Mouse (Mus musculus): ENCODE data around the gene Cfap69. TPM values are rescaled to one million over a fixed set of nuclear protein-coding genes. Genes with fewer than 3 reads are reported as not detected.
A peak's percentile ranks its signal among the peaks of the same experiment; 100 is the strongest.

The Cfap69 gene
- 6.7 and 8.2 TPM in 2 replicates for polyA plus RNA-seq (2015; fragmentation: Nextera tagmentation; extraction: Ambion mirVana)

DNA sequence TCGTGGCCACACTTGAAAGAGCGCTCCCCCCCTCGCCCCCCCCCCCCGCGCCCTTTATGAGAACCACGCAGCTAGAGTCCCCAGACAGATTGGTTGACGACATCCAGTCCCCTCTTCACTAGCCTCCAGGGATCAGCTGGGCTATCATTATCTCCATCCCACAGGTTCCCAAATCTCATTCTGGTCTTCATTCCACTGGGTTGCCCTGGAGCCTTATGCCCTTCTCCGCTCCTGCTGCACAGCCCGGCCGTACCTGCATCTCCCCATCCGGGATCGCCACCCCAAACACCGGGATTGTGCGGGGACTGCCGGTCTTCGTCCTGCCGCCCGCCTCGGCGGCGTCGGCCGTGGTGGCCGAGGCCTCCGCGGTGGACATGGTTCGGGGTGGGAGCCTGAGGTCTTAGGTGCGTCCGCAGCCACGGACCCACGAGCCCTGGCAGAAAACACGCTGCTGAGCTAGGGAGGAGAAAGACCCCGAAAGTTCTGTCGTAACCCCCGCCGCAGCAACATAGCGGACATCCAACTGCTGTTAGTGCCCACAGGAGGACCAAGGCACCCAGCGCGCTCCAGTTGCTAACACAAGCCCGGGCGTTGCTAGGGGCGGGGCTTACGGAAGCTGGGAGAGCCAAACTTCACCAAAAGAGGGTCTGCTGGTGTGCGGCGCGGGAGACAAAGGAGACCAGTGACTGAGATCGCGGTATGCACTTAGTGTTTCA lies at the start of gene Cfap69:
TSS of gene Cfap69 (minus strand) at position 585 of the 716 bp plus-strand sequence.
- WGBS, result under 1% methylated on average over 46 of the region's 48 CpGs
- peak within 1 kb of the TSS; percentile 52 for H3K27ac ChIP-seq (replicated peaks)
- H3K36me3 ChIP-seq, result no peaks in the 10 kb centered on the region
- no peaks in the 10 kb centered on the region for H3K9me3 ChIP-seq
- no peaks in the 10 kb centered on the region for H3K27me3 ChIP-seq
- peak within 1 kb of the TSS; percentile 73 for H3K4me3 ChIP-seq
- H3K4me2 ChIP-seq (replicated peaks), result peak within 1 kb of the TSS; percentile 92
- ATAC-seq (replicated peaks), result peak; percentile 99
- H3K4me1 ChIP-seq, result peaks cover 18% of the 10 kb centered on the region
- peak within 1 kb of the TSS; percentile 73 for H3K9ac ChIP-seq (replicated peaks)

DNA sequence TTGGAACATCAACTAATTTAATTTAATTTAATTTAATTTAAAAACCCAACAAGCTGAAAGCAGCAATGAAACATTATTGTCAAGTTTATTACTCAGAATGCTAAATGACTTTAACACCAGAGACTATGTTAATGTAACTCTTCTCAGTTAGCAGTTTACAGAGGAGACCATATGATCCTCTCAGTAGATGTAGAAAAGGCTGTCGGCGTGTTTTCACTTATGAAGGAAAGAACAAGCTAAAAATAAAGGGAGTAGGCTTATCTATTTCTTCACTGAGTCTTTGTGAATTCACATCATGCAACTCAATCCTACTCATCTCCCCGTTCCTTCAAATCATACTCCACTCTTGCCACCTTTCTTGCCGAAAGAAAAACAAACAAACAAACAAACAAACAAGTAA lies 47.0 kb upstream of the Cfap69 start:
- Histone ChIP-seq H3K4me1 (no peaks in the 10 kb centered on the region), H3K4me2 (replicated peaks) (no peak overlapping the region)
- ATAC-seq (replicated peaks), result no peak

DNA sequence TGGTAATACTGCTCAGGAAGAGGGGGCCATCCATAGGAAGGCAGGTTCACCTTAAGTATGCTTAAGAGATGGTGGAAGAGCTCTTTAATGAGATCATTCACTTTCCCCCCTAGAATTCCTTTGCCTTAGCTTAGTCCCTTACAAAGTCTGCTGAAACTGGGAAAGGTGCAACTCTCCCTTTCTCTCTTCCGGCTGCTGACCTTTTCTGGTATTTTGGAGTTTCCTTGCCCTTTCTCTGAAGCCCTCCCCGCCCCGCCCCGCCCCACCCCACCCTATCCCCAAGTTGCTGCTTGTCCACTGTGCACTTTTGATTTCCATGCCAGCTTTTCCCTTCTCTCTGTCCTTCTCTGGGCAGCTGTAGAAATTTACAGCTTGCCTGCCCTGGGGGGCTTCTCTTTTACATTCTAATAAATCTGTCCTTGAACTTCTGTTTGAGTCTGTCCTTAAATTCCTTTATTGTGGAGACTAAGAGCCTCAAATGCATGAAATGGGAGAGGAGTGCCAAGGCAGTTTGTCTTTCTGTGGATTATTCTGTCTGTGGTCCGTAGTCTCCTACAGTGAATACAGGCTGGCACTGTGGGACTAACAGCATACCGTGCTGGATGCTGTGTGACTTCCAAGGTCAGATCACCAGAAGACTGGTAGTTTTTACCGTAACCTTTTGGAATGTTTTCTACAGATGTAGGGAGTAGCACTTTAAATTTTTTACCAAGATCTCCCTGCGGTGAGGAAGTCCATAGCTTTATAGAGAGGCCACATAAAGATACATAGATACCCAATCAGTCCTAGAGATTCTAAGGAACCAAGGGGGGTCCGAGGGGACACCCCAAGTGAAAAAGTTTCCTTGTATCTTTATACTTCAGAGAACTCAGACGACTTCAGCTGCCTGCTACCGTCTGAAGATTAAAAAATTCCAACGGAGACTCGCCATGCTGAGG lies 43.6 kb upstream of the Cfap69 start:
- Histone ChIP-seq H3K9ac (replicated peaks) (no peak overlapping the region), H3K4me2 (replicated peaks) (no peak overlapping the region), H3K4me3 (no peak overlapping the region), H3K9me3 (no peaks in the 10 kb centered on the region), H3K36me3 (no peaks in the 10 kb centered on the region), H3K4me1 (no peaks in the 10 kb centered on the region), H3K27ac (replicated peaks) (no peak overlapping the region), H3K27me3 (no peaks in the 10 kb centered on the region)
- ATAC-seq (replicated peaks), result no peak
- 70% methylated on average over 13 of the region's 13 CpGs for WGBS

More for the DNA sequence above, 47.0 kb upstream of the Cfap69 start:
- H3K27ac ChIP-seq (replicated peaks), result no peak overlapping the region
- H3K36me3 ChIP-seq, result no peaks in the 10 kb centered on the region
- H3K27me3 ChIP-seq, result no peaks in the 10 kb centered on the region
- H3K9ac ChIP-seq (replicated peaks), result no peak overlapping the region
- H3K9me3 ChIP-seq, result no peaks in the 10 kb centered on the region
- WGBS, result 88% methylated on average over 4 of the region's 4 CpGs
- H3K4me3 ChIP-seq, result no peak overlapping the region

DNA sequence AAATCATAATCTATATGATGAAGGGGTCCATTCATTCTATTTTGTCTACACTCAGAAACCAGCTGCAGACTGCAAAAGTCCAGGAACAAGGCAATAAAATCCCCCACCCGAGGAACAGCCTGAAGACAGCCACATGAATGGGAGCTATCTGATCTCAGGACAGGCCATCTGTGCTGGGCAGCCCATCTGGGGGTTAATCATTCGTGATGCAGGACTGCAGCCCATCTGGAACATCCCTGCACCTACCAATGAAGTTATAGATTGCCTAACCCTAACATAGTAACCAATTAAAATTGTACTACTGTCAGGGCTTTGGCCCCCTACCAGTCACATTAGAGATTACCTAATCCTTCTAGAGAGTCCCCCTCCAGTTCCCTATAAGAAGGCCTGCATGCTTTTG lies 41.0 kb upstream of the Cfap69 start:
- H3K4me2 ChIP-seq (replicated peaks), result no peak overlapping the region
- H3K9ac ChIP-seq (replicated peaks), result no peak overlapping the region
- no peaks in the 10 kb centered on the region for H3K9me3 ChIP-seq
- H3K36me3 ChIP-seq, result no peaks in the 10 kb centered on the region
- ATAC-seq (replicated peaks), result no peak
- 52% methylated on average over 2 of the region's 2 CpGs for WGBS
- H3K4me1 ChIP-seq, result no peaks in the 10 kb centered on the region
- no peak overlapping the region for H3K4me3 ChIP-seq
- no peak overlapping the region for H3K27ac ChIP-seq (replicated peaks)
- H3K27me3 ChIP-seq, result no peaks in the 10 kb centered on the region

DNA sequence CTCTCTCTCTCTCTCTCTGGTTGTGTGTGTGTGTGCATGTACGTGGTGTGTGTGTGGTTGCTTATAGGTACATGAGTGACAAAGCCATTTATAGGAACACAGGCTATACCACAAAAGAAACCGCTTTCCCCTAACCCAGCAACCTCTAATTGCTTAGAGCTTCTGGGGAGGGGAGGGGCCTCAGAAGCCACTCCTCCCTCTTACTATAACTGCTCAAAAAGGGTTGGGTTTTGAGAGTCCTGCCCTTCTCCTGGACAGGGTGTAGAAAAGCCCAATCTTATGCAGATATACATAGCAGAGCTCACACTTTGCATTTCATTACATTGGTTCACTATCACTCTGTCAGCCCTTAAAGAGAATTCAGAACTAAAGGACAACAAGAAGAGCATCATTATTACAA lies 36.3 kb upstream of the Cfap69 start:
- no peak overlapping the region for H3K4me3 ChIP-seq
- no peak overlapping the region for H3K9ac ChIP-seq (replicated peaks)
- no peaks in the 10 kb centered on the region for H3K36me3 ChIP-seq
- ATAC-seq (replicated peaks), result no peak
- H3K27ac ChIP-seq (replicated peaks), result no peak overlapping the region
- no peaks in the 10 kb centered on the region for H3K27me3 ChIP-seq
- no peaks in the 10 kb centered on the region for H3K4me1 ChIP-seq
- WGBS, result 83% methylated on average over 2 of the region's 2 CpGs
- no peaks in the 10 kb centered on the region for H3K9me3 ChIP-seq
- H3K4me2 ChIP-seq (replicated peaks), result no peak overlapping the region

DNA sequence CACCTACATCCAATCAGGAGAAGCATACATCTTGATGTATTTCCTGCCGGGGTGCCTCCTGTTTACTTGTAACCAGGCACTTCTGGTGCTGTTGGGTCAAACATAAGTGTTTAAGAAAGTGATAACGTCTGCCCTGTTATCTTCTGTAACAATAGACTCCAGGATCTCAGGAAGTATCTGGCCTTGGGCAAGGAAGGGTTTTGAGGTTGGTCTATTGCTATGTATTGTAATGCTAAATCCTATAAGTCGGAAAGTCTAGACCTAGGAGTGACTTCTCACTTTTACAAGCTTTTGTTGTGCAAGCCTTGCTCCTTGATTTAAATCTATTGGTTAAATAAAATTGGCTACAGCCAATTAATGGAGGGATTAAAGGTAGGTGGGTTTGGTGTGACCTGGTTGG lies 34.8 kb upstream of the Cfap69 start:
- no peaks in the 10 kb centered on the region for H3K36me3 ChIP-seq
- 77% methylated on average over 3 of the region's 3 CpGs for WGBS
- H3K27me3 ChIP-seq, result no peaks in the 10 kb centered on the region
- H3K4me1 ChIP-seq, result peaks cover 3% of the 10 kb centered on the region; the same call in 1 of the 2 replicates
- no peaks in the 10 kb centered on the region for H3K9me3 ChIP-seq
- H3K4me3 ChIP-seq, result no peak overlapping the region
- no peak overlapping the region for H3K27ac ChIP-seq (replicated peaks)
- no peak for ATAC-seq (replicated peaks)
- no peak overlapping the region for H3K4me2 ChIP-seq (replicated peaks)
- H3K9ac ChIP-seq (replicated peaks), result no peak overlapping the region

DNA sequence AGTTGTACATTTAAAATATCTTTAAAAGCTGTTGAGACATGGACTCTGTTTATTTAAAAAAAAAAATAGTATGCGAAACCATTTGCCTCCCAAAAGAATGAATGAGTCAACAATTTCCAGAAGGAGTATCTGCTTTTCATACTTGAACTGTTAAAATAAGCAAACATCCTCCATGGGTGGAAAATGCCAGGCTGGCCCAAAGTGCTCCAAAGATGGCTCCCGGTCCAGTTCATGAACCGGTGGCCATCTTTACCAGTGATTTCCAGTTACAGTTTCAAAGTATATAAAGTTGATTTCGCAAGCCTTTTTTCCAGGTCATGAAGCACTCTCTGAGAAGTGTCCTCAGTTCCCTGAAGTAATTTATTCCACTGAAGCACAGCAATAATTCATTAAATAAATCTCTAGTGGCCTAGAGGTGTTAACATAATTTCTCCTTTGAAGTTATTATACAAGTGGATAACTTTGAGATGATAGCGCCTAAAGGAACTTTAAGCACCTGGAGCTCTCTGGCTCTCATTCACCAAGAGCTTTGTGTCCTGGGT lies 31.4 kb upstream of the Cfap69 start:
- Histone ChIP-seq H3K4me2 (replicated peaks) (no peak overlapping the region), H3K9me3 (no peaks in the 10 kb centered on the region), H3K9ac (replicated peaks) (no peak overlapping the region), H3K4me3 (no peak overlapping the region), H3K27me3 (no peaks in the 10 kb centered on the region), H3K4me1 (peaks cover 6% of the 10 kb centered on the region; the same call in 1 of the 2 replicates), H3K27ac (replicated peaks) (no peak overlapping the region), H3K36me3 (no peaks in the 10 kb centered on the region)
- ATAC-seq (replicated peaks), result no peak
- WGBS, result 87% methylated on average over 5 of the region's 5 CpGs

DNA sequence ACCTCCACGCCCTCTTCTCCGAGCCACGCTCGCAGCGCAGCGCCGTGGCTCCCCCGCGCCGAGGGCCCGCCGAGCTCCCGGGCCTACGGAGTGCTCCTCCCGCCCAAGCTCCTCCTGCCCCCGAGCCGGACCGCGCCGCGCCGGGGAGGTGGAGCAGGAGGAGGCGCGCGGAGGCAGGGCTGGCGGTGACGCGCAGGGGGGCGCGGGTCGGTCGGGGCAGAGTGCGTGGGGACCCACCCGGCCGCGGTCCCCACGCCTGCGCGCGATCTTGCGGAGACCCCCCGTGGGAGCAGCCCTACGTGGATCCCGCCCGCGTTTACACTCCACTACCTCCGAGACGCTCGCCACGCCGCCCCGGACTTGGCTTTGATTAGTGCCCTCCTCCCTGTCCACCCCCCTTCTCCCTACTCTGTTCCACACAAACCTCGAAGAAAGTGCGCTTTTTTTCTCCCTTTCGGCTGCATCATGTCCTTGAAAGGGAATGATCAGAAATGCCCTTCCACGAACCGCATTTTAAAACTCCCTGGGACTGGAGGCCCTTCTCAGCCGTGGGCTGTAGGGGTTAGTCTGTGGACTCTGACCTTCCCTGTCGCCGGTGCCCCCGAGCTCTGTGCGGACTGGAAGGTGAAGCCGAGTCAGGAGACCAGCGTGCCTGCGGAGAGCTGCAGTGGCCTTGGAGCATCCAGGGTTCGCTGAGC lies 30.1 kb upstream of the Cfap69 start, which contains the start of gene Steap2:
TSS of gene Steap2 (minus strand) at position 623 of the 698 bp plus-strand sequence.
- Histone ChIP-seq H3K27ac (replicated peaks) (no peak within 1 kb of the TSS), H3K4me1 (peaks cover 6% of the 10 kb centered on the region; the same call in 1 of the 2 replicates), H3K36me3 (no peaks in the 10 kb centered on the region), H3K9me3 (no peaks in the 10 kb centered on the region), H3K4me3 (peak within 1 kb of the TSS; percentile 66), H3K4me2 (replicated peaks) (peak within 1 kb of the TSS; percentile 91), H3K9ac (replicated peaks) (peak within 1 kb of the TSS; percentile 82), H3K27me3 (no peaks in the 10 kb centered on the region)
- under 1% methylated on average over 65 of the region's 66 CpGs for WGBS
- peak; percentile 94 for ATAC-seq (replicated peaks)

DNA sequence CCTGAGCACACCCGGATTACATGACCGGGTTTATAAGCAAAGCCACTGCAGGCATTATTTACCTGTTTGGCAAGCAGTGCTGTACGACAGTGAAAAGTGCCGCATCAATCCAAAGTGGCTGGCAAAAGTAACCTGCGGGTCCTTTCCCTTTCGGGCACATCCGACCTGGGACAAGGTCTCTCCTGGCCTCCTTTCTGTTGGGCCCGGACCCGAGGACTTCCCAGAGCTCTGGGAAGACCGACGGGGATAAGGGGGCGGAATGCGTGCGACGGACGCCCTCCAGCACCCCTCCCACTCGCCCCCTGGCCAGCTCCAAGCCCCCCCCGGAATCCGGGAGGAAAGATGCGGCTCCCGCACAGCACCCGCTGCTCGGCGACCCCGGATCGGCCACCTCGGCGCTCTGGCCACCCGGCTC lies 29.5 kb upstream of the Cfap69 start:
- peak overlapping the region; percentile 91 for H3K4me2 ChIP-seq (replicated peaks)
- H3K9me3 ChIP-seq, result no peaks in the 10 kb centered on the region
- WGBS, result under 1% methylated on average over 21 of the region's 29 CpGs
- no peaks in the 10 kb centered on the region for H3K27me3 ChIP-seq
- peaks cover 6% of the 10 kb centered on the region; the same call in 1 of the 2 replicates for H3K4me1 ChIP-seq
- ATAC-seq (replicated peaks), result peak; percentile 68
- no peak overlapping the region for H3K27ac ChIP-seq (replicated peaks)
- peak overlapping the region; percentile 82 for H3K9ac ChIP-seq (replicated peaks)
- no peaks in the 10 kb centered on the region for H3K36me3 ChIP-seq
- peak overlapping the region; percentile 66 for H3K4me3 ChIP-seq

DNA sequence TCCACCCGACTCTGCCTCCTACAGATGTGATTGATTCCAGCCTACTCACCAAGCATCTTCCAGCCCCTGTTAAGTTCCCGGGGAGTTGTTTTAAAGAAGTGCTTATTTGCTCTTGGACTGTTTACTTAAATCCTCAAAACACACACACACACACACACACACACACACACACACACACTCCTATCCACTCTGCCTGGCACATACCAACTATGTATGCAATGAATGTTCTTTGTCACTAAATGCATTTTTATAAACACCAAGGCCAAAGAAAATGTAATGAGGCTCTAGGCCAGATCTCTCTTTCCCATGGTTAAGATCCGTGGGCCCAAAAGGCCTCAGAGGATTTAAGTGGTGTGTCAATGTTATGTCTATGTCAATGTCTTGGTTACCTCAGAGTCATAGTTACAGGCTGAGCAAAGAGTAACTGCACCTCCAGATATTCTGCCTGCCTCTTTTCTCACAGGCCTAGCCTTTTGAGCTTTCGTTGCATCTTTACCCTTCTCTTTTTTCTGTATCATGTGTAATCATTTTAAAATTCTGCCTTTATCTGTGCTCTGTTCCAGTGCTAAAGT lies 28.2 kb upstream of the Cfap69 start:
- Histone ChIP-seq H3K4me2 (replicated peaks) (no peak overlapping the region), H3K4me1 (peaks cover 6% of the 10 kb centered on the region; the same call in 1 of the 2 replicates), H3K4me3 (no peak overlapping the region), H3K36me3 (no peaks in the 10 kb centered on the region), H3K27ac (replicated peaks) (no peak overlapping the region), H3K9ac (replicated peaks) (no peak overlapping the region), H3K9me3 (no peaks in the 10 kb centered on the region), H3K27me3 (no peaks in the 10 kb centered on the region)
- 75% methylated on average over 4 of the region's 4 CpGs for WGBS
- no peak for ATAC-seq (replicated peaks)

DNA sequence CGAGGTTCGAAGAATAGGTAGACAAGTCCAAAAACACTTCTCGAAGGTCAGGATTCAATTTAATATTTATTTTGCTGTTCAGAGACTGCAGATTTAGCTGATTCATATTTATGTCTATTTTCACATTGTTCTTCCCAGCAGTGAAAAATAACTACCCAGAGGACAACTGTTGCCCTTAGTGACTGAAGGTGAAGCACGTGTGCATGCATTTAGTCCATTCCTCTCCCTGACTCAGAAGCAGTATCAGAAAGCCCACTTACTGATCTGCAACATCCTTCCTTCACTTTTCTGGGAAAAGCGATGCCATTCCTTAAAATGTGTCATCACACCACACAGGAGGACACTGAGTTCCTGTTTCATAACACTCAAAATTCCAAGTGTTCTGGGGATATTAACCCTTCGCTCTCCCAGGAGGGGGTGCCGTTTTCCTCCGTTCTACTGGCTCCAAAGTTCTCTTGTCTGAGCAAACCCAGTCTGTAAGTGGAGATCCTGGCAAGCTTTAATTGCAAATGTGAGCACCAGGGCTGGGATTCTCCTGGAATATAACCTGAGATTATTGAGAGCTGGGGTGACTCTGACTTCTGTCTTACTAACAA lies 25.0 kb upstream of the Cfap69 start:
- 83% methylated on average over 8 of the region's 8 CpGs for WGBS
- H3K27ac ChIP-seq (replicated peaks), result no peak overlapping the region
- ATAC-seq (replicated peaks), result no peak
- no peak overlapping the region for H3K4me2 ChIP-seq (replicated peaks)
- H3K9ac ChIP-seq (replicated peaks), result no peak overlapping the region
- no peaks in the 10 kb centered on the region for H3K27me3 ChIP-seq
- H3K4me1 ChIP-seq, result peaks cover 4% of the 10 kb centered on the region; the same call in 1 of the 2 replicates
- no peaks in the 10 kb centered on the region for H3K36me3 ChIP-seq
- H3K9me3 ChIP-seq, result no peaks in the 10 kb centered on the region
- no peak overlapping the region for H3K4me3 ChIP-seq

All from forebrain, embryonic 15.5 days (tissue).